Mouse (Mus musculus): ENCODE results near the gene Dnajb4. TPM values are rescaled to one million over a fixed set of nuclear protein-coding genes. Genes with fewer than 3 reads are reported as not detected.
"Not testable (repeated sequence)": the region's sequence is repeated elsewhere in the genome, so short reads cannot be mapped to it uniquely, and the experiment has no call there.

Dnajb4 gene
- polyA plus RNA-seq, 1 experiment from 2014 or later = 57.7 TPM

GRCm38 (mm10) chr3:152130963-152131362 lies 79.1 kb downstream of the Dnajb4 start:
- WGBS = 70% methylated on average over 4 of the region's 4 CpGs

GRCm38 (mm10) chr3:152129426-152129825 lies 80.7 kb downstream of the Dnajb4 start:
- not testable (repeated sequence) for H3K9ac ChIP-seq (ENCODE audit: low read length); H3K9me3 ChIP-seq (replicated peaks; ENCODE audit: control insufficient read depth, low read length); ATAC-seq (replicated peaks; ENCODE audit: extremely low read depth, insufficient read depth, low FRiP score); H3K4me3 ChIP-seq (ENCODE audit: low read length); H3K27ac ChIP-seq (ENCODE audit: low read length); H3K4me2 ChIP-seq (ENCODE audit: low read depth, low read length); H3K4me1 ChIP-seq (ENCODE audit: control insufficient read depth, insufficient read depth, low read length); H3K27me3 ChIP-seq (ENCODE audit: control insufficient read depth, insufficient read depth, low read length); H3K36me3 ChIP-seq (ENCODE audit: control insufficient read depth, insufficient read depth)
- 96% methylated on average over 4 of the region's 4 CpGs for WGBS

More at GRCm38 (mm10) chr3:152130963-152131362, 79.1 kb downstream of the Dnajb4 start:
- H3K9ac ChIP-seq (ENCODE audit: low read length) = no peak overlapping the region
- peaks cover 2% of the 10 kb centered on the region; the same call in 1 of the 2 replicates for H3K9me3 ChIP-seq (replicated peaks; ENCODE audit: control insufficient read depth, low read length)
- no peaks in the 10 kb centered on the region for H3K27me3 ChIP-seq (ENCODE audit: control insufficient read depth, insufficient read depth, low read length)
- ATAC-seq (replicated peaks; ENCODE audit: extremely low read depth, insufficient read depth, low FRiP score) = no peak
- no peaks in the 10 kb centered on the region for H3K36me3 ChIP-seq (ENCODE audit: control insufficient read depth, insufficient read depth)
- no peak overlapping the region for H3K27ac ChIP-seq (ENCODE audit: low read length)
- H3K4me1 ChIP-seq (ENCODE audit: control insufficient read depth, insufficient read depth, low read length) = peaks cover 6% of the 10 kb centered on the region
- no peak overlapping the region for H3K4me2 ChIP-seq (ENCODE audit: low read depth, low read length)
- H3K4me3 ChIP-seq (ENCODE audit: low read length) = no peak overlapping the region

- Histone ChIP-seq H3K4me3 (ENCODE audit: low read length) (no peak overlapping the region), H3K4me2 (ENCODE audit: low read depth, low read length) (no peak overlapping the region), H3K9me3 (replicated peaks; ENCODE audit: control insufficient read depth, low read length) (peaks cover 2% of the 10 kb centered on the region; the same call in 1 of the 2 replicates), H3K9ac (ENCODE audit: low read length) (no peak overlapping the region), H3K27ac (ENCODE audit: low read length) (no peak overlapping the region), H3K4me1 (ENCODE audit: control insufficient read depth, insufficient read depth, low read length) (peaks cover 1% of the 10 kb centered on the region; the same call in 1 of the 2 replicates), H3K27me3 (ENCODE audit: control insufficient read depth, insufficient read depth, low read length) (no peaks in the 10 kb centered on the region), H3K36me3 (ENCODE audit: control insufficient read depth, insufficient read depth) (no peaks in the 10 kb centered on the region)
- WGBS = 84% methylated on average over 7 of the region's 7 CpGs
- no peak for ATAC-seq (replicated peaks; ENCODE audit: extremely low read depth, insufficient read depth, low FRiP score)
These were observed 81.5 kb downstream of the Dnajb4 start for GRCm38 (mm10) chr3:152128631-152129030.

Other genes starting within 250 kb of the Dnajb4 start
- gene Gipc2, start 44.1 kb downstream of the Dnajb4 start, polyA plus RNA-seq (2015; fragmentation: Nextera tagmentation; extraction: Ambion mirVana) = 5.7 and 6.4 TPM in 2 replicates
- gene Fubp1, start 120 bp upstream of the Dnajb4 start, polyA plus RNA-seq (2015; fragmentation: Nextera tagmentation; extraction: Ambion mirVana) = 116 and 124 TPM in 2 replicates
- 224 and 231 TPM in 2 replicates for gene Nexn, start 56.0 kb upstream of the Dnajb4 start, polyA plus RNA-seq (2015; fragmentation: Nextera tagmentation; extraction: Ambion mirVana)
- gene Miga1, start 130.1 kb upstream of the Dnajb4 start, polyA plus RNA-seq (2015; fragmentation: Nextera tagmentation; extraction: Ambion mirVana) = 11.7 and 12.9 TPM in 2 replicates
- 28.0 and 29.3 TPM in 2 replicates for gene Usp33, start 136.2 kb upstream of the Dnajb4 start, polyA plus RNA-seq (2015; fragmentation: Nextera tagmentation; extraction: Ambion mirVana)
- gene Zzz3, start 185.2 kb upstream of the Dnajb4 start, polyA plus RNA-seq (2015; fragmentation: Nextera tagmentation; extraction: Ambion mirVana) = 29.8 and 30.1 TPM in 2 replicates

Measured in heart, embryonic 16.5 days (tissue).